Mouse (Mus musculus): ENCODE measurements around the gene Chn1. TPM values are rescaled to one million over a fixed set of nuclear protein-coding genes. Genes with fewer than 3 reads are reported as not detected.

Gene Chn1
- total and polyA plus RNA-seq, 3 experiments = 5.0 to 14.1 TPM; not detected in 1

DNA sequence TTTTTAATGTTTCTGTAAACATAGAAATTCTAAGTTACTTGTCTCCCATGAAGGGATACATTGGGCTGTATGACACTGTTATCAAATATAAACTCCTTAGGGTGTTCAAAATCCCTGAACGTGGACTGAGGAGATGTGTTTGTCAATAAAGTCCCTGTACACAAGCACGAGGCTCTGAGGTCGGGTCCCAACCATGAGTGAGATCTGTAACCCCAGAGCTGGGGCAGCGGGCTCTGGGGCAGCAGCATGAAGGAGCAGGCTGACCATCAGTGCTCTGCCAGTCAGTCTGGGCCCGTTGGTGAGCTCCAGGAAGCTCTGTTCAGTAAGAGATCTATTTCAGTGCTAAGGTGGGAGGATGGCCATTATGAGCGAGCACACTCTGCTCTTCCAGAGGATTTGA, 13.2 kb upstream of the Chn1 start:
- DNase-seq (ENCODE audit: low read depth, low spot score) = no peak
- Histone ChIP-seq H3K9ac (ENCODE audit: control insufficient read depth, low read depth, low read length, poor library complexity, severe bottlenecking) (no peak overlapping the region), H3K27ac (ENCODE audit: control insufficient read depth, low read depth, low read length) (no peak overlapping the region), H3K79me2 (ENCODE audit: control insufficient read depth, insufficient read depth, low read length, poor library complexity) (no peaks in the 10 kb centered on the region), H3K4me3 (ENCODE audit: control insufficient read depth in 1 of 2, insufficient read depth in 1 of 2, low read depth in 2 of 2, low read length in 2 of 2) (no peak overlapping the region), H3K27me3 (ENCODE audit: control insufficient read depth in 1 of 2, insufficient read depth in 2 of 2, low read length in 2 of 2) (no peaks in the 10 kb centered on the region; a peak in 1 of 4 replicates), H3K4me1 (ENCODE audit: control insufficient read depth in 1 of 2, insufficient read depth in 2 of 2, low read length in 2 of 2) (peaks cover 0 to 9% of the 10 kb centered on the region in 2 experiments; a peak in 3 of 4 replicates), H3K9me3 (replicated peaks; ENCODE audit: insufficient read depth, low read length) (no peaks in the 10 kb centered on the region), H3K36me3 (ENCODE audit: control insufficient read depth in 1 of 2, insufficient read depth in 2 of 2, low read length in 2 of 2) (peaks cover 0 to 7% of the 10 kb centered on the region in 2 experiments; a peak in 2 of 4 replicates)
- TF ChIP-seq MYC (IDR thresholded peaks at IDR 0.05; ENCODE audit: low read depth, low read length) = no peak
- TF ChIP-seq ZKSCAN1 (IDR thresholded peaks at IDR 0.05; ENCODE audit: low read depth, low read length) = no peak
- no peak for TF ChIP-seq MAZ (IDR thresholded peaks at IDR 0.05; ENCODE audit: low read depth, low read length)
- no peak for TF ChIP-seq ZMIZ1 (IDR thresholded peaks at IDR 0.05; ENCODE audit: low read depth, low read length)
- TF ChIP-seq E2F4 (IDR thresholded peaks at IDR 0.05; ENCODE audit: borderline replicate concordance, low read depth, low read length) = no peak

DNA sequence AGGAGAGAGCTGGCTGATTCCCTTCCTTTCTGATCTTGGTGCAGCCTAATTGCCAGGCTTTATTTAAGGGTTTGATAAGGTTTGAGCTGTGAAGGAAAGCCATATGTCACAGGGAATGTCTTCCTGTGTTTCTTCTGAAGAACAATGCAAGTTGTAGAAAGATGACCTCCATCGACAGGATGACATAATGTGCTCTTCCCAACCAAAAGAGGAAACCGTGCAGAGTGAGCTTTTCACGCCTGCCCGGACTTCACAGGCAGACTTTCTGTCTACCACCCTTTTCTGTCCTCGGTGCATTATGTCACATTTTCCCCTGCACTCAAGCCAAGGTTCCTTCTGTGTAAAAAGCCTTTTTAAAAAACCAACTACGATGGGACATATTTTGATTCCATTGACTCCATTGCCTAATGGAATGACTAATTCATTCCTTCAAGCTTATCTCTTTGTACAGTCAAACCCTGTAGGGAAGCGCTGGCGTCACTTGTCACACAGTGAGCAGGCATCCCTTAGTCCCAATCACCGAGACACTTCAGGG, 7.3 kb upstream of the Chn1 start:
- Histone ChIP-seq H3K4me3 (ENCODE audit: control insufficient read depth in 1 of 2, insufficient read depth in 1 of 2, low read depth in 2 of 2, low read length in 2 of 2) (no peak overlapping the region), H3K27ac (ENCODE audit: control insufficient read depth, low read depth, low read length) (no peak overlapping the region), H3K9ac (ENCODE audit: control insufficient read depth, low read depth, low read length, poor library complexity, severe bottlenecking) (no peak overlapping the region), H3K27me3 (ENCODE audit: control insufficient read depth in 1 of 2, insufficient read depth in 2 of 2, low read length in 2 of 2) (peaks cover 0 to under 1% of the 10 kb centered on the region in 2 experiments; a peak in 1 of 4 replicates), H3K79me2 (ENCODE audit: control insufficient read depth, insufficient read depth, low read length, poor library complexity) (no peaks in the 10 kb centered on the region), H3K9me3 (replicated peaks; ENCODE audit: insufficient read depth, low read length) (no peaks in the 10 kb centered on the region), H3K4me1 (ENCODE audit: control insufficient read depth in 1 of 2, insufficient read depth in 2 of 2, low read length in 2 of 2) (peaks cover 4 to 13% of the 10 kb centered on the region in 2 experiments; a peak in 3 of 4 replicates), H3K36me3 (ENCODE audit: control insufficient read depth in 1 of 2, insufficient read depth in 2 of 2, low read length in 2 of 2) (peaks cover 0 to 8% of the 10 kb centered on the region in 2 experiments; a peak in 2 of 4 replicates)
- no peak for TF ChIP-seq TCF12 (IDR thresholded peaks at IDR 0.05; ENCODE audit: low read depth, low read length)
- TF ChIP-seq MAX (IDR thresholded peaks at IDR 0.05; ENCODE audit: low read length) = 0 out of 2 replicates have a peak, but pooled peaks have one; percentile 29
- DNase-seq (ENCODE audit: low read depth, low spot score) = peak; percentile 38

GRCm38 (mm10) chr2:73780321-73781010, 5.3 kb upstream of the Chn1 start:
- Histone ChIP-seq H3K36me3 (ENCODE audit: control insufficient read depth in 1 of 2, insufficient read depth in 2 of 2, low read length in 2 of 2) (peaks cover 0 to 11% of the 10 kb centered on the region in 2 experiments; a peak in 2 of 4 replicates), H3K9ac (ENCODE audit: control insufficient read depth, low read depth, low read length, poor library complexity, severe bottlenecking) (no peak overlapping the region), H3K27ac (ENCODE audit: control insufficient read depth, low read depth, low read length) (no peak overlapping the region), H3K9me3 (replicated peaks; ENCODE audit: insufficient read depth, low read length) (no peaks in the 10 kb centered on the region), H3K4me3 (ENCODE audit: control insufficient read depth in 1 of 2, insufficient read depth in 1 of 2, low read depth in 2 of 2, low read length in 2 of 2) (no peak overlapping the region), H3K4me1 (ENCODE audit: control insufficient read depth in 1 of 2, insufficient read depth in 2 of 2, low read length in 2 of 2) (peaks cover 8 to 17% of the 10 kb centered on the region in 2 experiments; a peak in 3 of 4 replicates), H3K79me2 (ENCODE audit: control insufficient read depth, insufficient read depth, low read length, poor library complexity) (no peaks in the 10 kb centered on the region), H3K27me3 (ENCODE audit: control insufficient read depth in 1 of 2, insufficient read depth in 2 of 2, low read length in 2 of 2) (peaks cover 2 to 5% of the 10 kb centered on the region in 2 experiments; a peak in 1 of 4 replicates)
- no peak for DNase-seq (ENCODE audit: low read depth, low spot score)
- no peak for TF ChIP-seq USF2 (IDR thresholded peaks at IDR 0.05; ENCODE audit: borderline replicate concordance in 1 of 2, insufficient read depth in 1 of 2, low read depth in 1 of 2, low read length in 2 of 2)
- no peak for TF ChIP-seq EP300 (IDR thresholded peaks at IDR 0.05; ENCODE audit: low read depth in 1 of 2, low read length in 2 of 2)
- TF ChIP-seq NELFE (IDR thresholded peaks at IDR 0.05; ENCODE audit: low read depth, low read length) = no peak
- no peak for TF ChIP-seq MYC (IDR thresholded peaks at IDR 0.05; ENCODE audit: low read depth, low read length)
- TF ChIP-seq E2F4 (IDR thresholded peaks at IDR 0.05; ENCODE audit: borderline replicate concordance, low read depth, low read length) = no peak
- TF ChIP-seq POLR2AphosphoS2 (IDR thresholded peaks at IDR 0.05; ENCODE audit: low read length) = no peak
- no peak for TF ChIP-seq MEF2A (IDR thresholded peaks at IDR 0.05; ENCODE audit: extremely low read depth, insufficient replicate concordance, low read depth, low read length, poor library complexity, severe bottlenecking)
- TF ChIP-seq RAD21 (IDR thresholded peaks at IDR 0.05; ENCODE audit: low read depth, low read length) = no peak
- TF ChIP-seq CHD1 (IDR thresholded peaks at IDR 0.05; ENCODE audit: low read depth, low read length) = no peak
- no peak for TF ChIP-seq SMC3 (IDR thresholded peaks at IDR 0.05; ENCODE audit: low read depth, low read length)
- TF ChIP-seq KAT2A (conservative IDR thresholded peaks at IDR 0.05; ENCODE audit: low read depth, low read length) = no peak
- no peak for TF ChIP-seq MXI1 (IDR thresholded peaks at IDR 0.05; ENCODE audit: low read depth, low read length)
- no peak for TF ChIP-seq POLR2AphosphoS5 (IDR thresholded peaks at IDR 0.05; ENCODE audit: borderline replicate concordance, low read depth, low read length)
- no peak for TF ChIP-seq ZNF384 (IDR thresholded peaks at IDR 0.05; ENCODE audit: low read depth, low read length)
- no peak for TF ChIP-seq USF1 (IDR thresholded peaks at IDR 0.05; ENCODE audit: low read depth, low read length)
- TF ChIP-seq ETS1 (IDR thresholded peaks at IDR 0.05; ENCODE audit: low read depth, low read length) = no peak
- no peak for TF ChIP-seq POLR2A (IDR thresholded peaks at IDR 0.05; ENCODE audit: control insufficient read depth in 1 of 2, insufficient read depth in 1 of 2, low read depth in 1 of 2, low read length in 2 of 2, poor library complexity in 1 of 2)
- no peak for TF ChIP-seq MAZ (IDR thresholded peaks at IDR 0.05; ENCODE audit: low read depth, low read length)
- TF ChIP-seq TBP (IDR thresholded peaks at IDR 0.05; ENCODE audit: low read depth, low read length) = no peak

All from MEL (cell line).